Mouse (Mus musculus) ES-CJ7 (cell line): ENCODE data around the gene Hdac10.
A peak's percentile ranks its signal among the peaks of the same experiment; 100 is the strongest.

Experiments
- DNase-seq: peaks from one replicate; pipeline ENCODE4 v3.0.0; 2011; ENCODE audit warnings: low read depth, low spot score

The Hdac10 gene

DNA sequence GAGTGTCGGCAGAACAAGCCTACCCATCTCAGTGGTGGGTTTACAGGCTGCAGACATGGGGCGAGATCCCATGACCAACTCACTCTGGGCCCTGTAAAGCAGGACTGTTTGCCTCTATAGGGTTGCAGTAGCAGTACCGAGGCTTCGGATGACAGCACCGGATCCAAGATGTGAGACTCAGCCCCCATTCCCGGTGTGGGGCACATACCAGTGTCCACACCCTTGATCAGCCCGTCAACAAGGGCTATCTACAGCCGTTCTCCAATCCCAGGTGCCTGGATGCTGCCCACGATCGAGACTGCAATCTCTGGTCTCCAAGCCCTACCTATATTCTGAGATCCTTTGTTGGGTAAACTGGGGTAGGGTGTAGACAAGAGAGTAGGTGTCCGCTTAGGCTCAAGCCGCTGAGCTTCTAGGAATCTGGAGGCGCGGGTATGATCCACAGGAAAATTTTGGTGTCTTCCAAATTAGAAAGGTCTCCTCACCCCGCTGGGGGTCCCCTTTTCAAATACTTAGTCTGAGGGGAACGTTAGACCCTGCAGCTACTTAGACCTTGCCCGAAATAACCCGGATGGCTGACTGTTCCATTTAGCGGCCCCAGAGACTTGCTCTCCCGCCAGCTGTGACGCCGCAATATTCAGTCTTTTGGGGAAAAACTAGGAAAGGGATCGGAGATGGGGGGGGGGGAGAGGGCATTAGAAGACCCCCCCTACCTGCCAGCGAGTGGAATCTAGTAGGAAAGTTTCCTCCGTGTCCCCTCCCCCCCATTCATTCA lies 20.2 kb upstream of the Hdac10 start:
- DNase-seq: no peak

DNA sequence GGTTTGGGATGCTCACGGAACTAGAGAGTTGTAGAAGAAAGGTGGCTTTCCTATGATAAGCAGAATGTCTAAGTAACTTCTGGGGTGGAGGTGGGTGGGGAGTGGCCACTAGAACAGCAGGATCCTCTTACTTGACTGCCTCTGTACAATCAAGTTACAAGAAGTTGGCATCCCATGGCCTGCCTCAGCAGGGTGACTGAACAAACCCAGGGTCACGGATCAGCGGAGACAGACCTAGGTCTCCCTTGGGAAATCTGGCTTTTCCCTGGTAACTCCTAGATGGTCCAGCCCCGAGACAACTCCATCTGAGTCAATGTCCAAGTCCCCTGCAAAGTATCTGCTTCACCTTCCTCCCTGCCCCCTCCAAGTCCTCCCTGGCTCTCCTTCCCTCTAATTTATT lies 19.4 kb upstream of the Hdac10 start:
- DNase-seq: no peak

DNA sequence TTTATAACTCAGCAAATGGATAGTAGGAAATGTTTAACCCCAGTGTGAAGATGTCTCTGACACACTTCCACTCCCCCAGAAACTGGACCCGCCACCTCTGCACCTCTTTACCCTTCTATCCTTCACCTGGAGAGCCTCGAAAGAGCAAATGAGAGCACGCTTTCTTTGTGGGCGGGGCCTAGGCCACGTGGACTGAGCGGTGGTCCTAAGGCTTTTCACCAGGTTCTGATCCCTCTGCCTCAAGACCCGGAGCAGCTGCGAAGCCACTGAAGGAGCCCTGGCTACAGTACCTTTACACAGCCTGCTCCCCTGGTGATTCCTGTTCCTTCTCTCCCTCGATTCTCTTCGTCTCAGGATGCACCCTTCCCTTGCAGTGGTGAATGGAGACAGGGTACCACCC lies 19.0 kb upstream of the Hdac10 start:
- no peak for DNase-seq

DNA sequence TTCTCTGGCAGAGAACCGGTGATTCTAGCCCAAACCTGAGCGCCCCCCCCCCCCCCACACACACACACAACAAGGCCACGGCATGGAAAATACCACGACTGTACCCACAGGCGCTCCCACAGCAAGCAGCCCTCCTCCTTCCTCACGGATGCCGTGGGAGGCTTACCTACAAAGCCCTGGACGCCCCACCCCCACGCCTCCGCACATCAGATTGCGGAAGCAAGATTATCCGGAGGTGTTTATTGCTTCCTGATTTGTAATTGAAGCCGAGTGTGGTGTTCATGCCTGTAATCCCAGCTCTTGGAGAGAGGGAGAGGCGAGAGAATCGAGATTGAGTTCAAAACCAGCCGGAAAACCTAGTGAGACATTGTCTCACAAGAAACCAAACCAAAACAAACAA lies 18.5 kb upstream of the Hdac10 start:
- no peak for DNase-seq

DNA sequence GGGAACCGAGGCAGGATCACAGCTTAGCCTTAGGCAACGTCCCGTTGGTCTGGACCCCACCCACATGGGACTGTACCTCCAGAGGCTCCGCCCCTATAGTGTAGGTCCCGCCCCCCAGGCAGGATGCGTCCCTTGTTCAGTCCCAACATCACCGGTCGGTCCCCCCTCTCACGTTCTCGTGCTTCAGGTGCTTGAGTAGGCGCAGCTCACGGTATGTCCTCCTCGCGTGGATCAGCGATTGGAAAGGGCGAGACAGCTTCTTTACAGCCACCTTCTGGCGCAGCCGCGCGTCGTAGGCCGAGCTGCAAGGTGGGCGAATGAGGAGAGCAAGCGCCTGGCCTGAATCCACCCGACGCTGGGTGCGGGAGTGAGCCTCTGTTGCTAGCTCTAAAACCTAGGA lies 18.0 kb upstream of the Hdac10 start:
- peak; percentile 76 for DNase-seq

DNA sequence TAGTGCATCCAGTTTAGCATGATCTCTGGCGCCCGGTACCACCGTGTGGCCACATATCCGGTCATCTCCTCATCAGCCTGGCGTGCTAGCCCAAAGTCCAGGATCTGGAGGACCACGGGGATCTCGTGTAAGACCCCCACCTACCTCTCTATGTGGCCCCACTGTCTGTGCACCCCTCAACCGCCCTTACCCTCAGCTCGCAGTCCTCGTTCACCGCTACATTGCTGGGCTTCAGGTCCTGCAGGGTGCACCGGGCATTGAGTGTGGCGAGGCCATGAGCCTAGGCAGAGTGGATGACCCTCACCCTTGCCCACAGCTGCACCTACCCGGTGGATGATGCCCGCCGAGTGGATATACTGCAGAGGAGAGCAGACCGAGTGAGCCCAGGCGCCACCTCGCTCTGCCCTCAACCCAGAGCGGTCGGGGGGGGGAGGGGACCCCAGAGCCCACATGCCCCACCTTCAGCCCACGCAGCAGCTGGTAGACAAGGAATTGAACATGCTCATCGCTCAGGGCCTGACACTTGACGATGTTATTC lies 17.4 kb upstream of the Hdac10 start:
- DNase-seq: no peak

DNA sequence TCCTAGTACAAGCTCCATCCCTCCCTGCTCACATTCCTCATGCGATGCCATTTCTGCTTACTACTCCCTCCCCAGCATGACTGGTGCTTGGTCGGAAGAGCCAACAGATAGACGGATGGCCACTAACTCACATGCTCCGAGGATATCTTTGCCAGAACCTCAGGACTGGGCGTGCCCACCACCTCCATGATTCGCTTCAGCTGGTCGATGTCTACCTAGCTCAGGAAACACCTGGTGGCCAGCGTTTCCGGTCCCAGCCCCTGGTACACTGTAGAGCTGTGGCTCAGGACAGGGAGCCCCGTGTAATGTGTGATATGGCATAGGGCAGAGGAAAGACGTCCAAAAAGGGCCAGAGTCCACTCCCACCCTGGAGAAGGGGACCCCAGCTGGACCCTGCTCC lies 16.5 kb upstream of the Hdac10 start:
- no peak for DNase-seq

DNA sequence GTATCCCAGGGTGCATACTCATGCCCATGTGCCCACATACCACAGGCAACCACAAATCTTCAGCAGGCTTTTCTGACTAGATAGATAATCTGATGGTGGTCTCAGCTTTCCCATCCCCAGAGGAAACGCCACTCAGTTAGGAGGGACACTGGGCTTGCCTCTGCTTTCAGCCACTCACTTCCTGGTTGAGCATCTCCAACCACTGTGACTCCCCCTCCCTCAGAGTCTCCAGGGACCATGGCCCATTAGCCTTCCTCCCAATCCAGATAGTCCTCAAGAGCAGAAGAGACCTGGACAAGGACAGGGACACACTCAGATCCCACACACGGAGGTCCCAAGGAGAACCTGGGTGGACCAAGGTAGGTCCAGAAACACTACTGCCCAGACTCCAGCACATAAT lies 14.6 kb upstream of the Hdac10 start:
- no peak for DNase-seq

DNA sequence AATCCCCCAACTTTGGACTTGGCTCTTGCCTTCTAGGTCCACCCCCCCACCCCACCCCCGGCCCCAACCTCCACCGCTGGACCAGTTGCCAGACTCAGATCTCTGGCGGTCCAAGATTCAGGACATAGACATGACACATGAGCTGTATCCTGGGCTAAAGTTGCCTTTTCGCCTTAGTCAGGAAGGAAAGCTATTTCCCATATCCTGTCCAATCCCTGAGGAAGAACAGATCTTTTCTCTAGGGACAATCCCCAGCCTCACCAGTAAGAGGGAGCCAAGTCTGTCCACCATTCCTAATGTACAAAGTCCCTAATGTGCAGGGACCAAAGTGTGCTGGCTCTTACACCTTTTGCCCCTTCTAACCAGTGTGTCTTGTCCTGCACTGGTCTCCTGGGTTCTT lies 13.4 kb upstream of the Hdac10 start:
- DNase-seq: no peak

DNA sequence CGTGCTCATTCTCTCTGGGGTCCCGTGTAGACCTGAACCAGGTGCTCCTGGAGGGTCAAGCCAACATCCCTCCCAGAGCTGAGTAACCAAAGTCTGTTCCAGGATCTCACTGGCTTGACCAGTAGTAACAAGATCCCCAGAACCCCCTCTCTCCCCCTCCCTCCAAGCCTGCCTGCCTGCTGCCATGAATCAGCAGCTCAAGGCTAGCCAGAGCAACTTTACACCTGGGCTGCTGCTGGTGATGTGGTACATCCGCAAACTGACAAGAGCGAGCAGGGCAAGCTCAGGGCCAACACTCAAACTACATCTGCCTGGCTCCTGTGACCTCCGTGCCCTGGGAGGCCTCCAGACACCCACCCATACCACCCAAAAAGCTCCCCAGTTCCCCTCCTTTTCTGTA lies 12.9 kb upstream of the Hdac10 start:
- no peak for DNase-seq

DNA sequence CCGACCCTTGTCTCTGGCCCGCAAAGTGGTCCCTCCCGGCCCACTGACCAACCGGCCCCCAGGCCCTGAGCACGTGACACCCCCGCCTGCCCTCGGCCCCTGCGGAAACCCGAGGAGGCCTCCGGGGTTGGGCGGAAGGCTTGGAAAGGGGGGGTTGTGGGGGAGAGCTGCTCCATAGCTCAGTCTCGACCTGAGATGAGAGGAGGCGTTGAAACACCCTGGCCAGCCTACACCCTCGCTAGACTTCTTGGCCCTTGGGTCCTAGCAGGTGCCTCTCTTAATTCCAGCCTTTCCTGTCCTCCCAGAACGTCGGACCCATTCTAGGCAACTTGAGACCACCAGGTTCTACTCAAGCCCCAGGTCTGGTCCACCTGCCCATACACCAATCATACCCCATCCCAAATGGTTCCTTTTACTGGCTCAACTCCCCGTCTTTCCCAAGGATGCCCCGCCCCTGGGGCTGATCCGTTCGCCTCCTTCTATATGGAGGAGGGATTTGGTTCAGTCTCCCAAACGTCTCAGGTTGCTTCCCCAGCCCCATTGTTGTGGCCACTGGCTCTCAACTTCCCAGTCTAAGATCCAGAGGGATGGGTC lies 12.3 kb upstream of the Hdac10 start, which contains the start of gene Mapk12:
Gene Mapk12, minus strand, starts transcription at position 45 of the 594 bp plus-strand sequence.
- peak; percentile 74 for DNase-seq

DNA sequence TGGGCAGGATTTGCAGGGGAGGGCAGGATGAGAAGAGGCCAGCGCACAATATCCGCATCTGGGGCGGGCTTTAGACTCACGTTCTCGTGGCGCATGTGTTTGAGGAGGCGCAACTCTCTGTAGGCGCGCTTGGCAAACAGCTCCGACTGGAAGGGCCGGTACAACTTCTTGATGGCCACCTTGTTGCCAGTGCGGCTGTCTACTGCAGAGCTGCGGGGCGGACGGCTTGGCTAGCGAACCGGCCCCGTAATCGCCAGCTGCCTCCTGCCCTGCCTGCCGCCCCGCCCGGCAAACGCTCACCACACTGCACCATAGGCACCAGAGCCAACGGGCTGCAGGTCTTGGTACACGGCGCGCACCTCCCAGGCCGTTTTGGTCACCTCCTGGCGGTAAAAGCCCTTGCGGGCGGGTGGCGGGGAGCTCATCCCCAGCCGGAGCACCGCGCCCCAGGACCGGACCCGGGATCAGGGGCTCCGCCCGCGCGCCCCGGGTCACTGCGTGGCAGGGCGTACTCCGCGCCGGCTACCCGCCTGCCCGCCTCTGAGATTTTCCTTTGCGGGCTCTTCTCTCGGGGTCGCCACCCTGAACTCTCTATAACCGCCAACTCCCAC lies 11.7 kb upstream of the Hdac10 start:
- no peak for DNase-seq

DNA sequence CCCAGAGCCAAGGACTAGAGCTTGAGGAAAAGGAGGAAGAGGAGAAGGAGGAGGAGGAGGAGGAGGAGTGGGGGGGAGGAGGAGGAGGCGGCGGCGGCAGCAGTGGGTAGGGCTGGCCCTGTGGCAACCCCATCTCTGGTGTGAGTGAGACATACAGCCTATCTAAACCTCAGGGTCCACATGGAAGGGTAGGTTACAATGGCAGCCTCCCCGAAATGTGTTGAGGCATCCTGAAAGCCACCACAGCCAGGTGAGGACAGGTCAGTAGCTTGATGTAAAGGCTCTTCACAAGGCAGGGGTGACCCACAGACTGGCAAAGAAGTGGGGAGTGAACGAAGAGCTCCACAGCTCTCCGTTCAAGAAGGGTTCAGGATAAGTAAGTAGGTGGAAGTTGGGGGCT lies 10.0 kb upstream of the Hdac10 start:
- DNase-seq: no peak

DNA sequence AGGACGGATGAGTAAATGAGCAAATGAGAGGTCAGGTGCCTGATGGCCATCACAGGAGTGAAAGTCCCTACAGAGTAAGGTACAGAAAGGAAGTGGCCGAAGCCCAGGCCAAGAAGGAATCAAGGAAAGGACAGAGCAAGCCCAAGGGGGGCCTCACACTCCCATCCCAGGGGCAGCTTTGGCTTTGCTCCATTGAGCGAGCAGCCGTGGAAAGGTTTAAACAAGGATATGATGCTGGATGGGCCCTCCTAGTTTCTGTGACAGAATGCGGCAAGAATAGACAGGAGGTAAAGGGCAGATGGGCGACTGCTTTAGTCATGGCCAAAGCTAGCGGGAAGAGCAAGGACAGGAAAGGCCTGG lies 9.5 kb upstream of the Hdac10 start:
- no peak for DNase-seq

DNA sequence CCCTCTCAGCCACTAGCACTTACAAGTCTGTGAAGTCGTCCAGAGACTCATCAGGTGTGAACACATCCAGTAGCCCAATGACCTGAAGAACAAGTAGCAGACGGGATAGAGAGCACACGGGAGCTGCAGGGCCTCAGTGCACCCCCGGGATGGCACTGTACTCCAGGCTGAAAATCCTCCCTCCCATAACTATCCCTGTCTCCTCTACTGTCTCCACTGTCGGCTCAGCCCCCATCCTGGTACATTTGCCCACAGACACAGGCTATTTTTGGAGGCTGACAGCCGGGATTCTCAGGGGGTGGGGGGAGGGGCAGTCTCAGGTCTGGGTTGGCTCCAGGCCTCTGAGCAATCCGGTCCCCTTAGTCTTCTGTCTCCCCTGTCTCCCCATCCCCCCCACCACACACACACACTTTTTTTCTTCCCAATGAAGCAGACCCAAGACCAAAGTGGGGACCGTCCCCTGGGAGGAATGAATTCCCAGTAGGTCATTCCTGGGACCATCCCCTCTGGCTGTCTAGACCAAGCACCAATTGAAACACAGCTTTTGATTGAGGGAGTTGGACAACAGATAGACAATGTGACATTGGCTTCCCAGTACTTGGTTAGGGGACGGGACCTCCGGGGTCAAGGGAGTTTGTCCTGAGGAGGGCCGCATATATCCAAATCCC lies 9.0 kb upstream of the Hdac10 start:
- no peak for DNase-seq

DNA sequence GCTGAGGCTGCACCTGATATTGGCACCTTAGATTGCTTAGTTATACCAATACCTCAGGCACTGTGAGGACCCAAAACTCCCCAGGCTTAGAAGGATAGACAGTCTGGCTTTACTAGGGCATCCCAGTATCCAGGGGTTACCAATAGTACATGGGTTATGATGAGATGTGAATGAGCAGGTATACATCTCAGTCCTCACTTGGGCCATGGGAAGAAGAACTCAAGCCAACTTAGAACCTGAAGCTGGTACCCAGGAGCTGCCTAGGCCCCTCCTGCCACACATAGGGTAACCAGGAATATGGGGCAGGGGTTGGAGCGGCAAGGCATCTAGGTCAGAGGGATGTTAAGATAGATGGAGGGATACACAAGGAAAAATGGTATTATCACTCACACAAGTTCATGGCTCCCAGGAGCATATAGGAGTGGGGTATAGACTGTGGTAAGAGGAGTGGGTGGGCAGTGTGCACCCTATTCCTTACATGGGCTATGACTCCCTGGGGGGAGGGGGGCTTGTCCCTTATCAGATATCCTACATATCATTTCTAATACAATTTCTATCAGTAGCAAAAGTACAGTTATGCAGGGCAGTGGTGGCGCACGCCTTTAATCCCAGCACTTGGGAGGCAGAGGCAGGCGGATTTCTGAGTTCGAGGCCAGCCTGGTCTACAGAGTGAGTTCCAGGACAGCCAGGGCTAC lies 8.1 kb upstream of the Hdac10 start:
- DNase-seq: no peak

DNA sequence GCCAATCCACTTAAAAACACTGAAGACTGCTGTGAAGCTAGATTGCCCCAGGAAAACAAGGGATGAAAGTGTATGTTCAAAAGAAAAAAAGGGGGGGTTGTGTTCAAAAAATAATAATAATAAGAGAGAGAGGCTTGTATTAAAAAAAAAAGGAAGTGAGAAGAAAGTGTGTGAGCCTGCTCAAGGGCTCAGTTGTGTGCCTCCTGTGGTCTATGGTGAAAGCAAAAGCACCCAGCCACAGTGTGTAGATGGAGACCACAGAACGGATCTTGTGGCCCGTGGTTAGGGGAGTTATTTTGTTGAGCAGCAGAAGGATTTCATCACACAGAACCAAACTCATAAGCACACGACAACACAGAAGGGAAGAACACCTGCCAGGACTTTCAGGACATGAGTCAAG lies 2.8 kb upstream of the Hdac10 start:
- no peak for DNase-seq

DNA sequence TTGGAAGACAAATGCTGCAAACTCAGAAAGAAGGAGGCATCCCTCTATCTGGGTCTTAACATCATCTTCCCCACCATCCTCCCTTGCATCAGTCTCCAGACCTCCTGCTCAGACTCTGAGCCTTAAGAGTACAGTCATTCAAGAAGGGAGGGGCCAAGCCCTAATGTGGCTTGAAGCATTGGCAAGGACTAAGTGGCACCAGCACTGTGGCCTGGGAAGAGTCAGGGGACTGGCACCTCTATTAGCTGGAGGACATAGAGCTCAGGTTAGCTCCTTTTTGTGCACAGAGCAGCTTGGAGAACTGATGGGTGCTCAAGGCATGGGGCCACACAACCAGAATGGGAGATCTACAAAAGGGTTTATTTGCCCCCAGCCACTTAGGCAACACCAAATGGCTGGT lies 1.7 kb upstream of the Hdac10 start:
- no peak for DNase-seq

DNA sequence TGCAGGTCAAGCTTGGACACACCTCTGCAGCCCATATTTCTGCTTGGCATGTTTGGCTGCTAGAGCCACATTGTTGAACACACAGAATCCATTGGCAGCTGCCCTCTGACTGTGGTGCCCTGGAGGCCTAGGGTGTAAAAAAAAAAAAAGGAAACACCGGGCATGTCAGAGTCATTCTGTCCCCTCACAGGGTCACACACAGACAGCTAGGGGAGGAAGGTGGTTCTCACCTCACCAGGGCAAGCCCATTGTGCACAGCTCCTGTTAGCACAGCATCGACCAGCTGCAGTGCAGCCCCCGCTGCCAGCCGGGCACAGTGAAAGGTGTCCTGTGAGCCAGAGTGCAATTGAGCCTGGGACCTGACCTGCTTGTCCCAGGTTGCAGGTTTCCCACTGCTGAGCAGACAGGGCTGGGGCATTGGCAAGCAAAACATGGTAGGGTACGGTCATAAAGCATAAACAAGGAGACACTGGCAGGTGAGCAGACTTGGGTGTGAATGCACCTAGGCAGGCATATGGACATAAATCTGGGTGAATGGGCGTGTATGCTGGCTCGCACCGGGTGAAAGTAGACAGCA lies 1.0 kb downstream of the Hdac10 start:
- no peak for DNase-seq

DNA sequence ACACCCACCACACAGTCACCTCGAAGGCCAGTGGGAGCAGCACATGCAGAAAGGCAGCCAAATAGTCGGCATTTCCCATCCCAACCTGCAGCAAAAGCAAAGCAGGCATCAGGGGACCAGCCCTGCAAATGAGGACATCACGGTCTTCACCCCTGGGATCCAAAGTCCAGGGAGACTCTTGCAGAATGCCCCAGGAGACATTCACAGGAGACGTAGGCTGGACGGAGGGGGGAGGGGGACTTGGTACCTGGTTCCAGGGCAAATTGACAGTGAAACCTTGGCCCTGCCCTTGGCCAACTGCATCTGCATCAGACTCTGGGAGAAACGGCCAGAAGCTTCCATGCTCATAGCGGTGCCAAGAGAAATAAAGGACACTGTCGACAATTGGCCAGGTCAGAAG lies 1.9 kb downstream of the Hdac10 start:
- DNase-seq: no peak

DNA sequence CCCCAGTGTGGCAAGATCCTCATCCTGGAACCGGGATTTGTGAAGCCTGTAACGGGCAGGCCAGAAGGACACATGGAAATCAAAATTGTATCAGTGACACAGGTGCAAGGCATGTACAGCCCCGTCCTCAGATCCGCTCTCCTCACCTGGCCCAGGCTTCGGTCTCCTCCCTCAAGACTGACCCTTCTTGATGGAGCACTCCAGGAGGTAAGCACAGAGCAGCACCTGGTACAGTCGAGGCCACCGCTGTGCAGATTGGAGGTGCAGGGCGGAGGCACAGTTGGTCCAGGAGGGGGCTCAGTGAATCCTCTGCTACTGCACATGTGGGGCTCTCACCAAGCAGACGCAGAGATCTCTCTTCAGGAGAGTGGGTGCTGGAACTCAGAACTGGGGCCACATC lies 3.1 kb downstream of the Hdac10 start:
- DNase-seq: no peak

DNA sequence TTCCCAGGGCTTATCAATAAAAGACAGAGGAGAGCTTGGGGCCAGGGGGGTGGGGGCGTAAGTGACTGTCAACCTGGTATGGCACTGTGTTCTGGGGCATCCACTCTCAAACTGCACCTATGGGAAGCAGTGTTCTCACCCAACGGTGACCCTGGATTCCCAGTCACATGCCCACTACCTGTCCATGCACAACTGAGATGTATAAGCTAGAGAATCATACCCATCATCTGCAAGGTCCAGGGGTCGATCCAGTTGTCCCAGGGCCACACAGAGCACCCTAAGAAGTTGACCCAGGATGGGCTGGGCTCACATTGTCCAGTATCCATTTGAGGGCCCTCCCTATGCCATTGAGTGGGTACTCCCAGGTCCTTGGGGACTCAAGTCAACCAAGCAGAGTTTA lies 4.2 kb downstream of the Hdac10 start:
- DNase-seq: no peak
